In genomic region chr3:85970742-85971598, GRCm38 (mm10) we compare ENCODE assay signal across 8 mouse cellular contexts. TPM values are rescaled to one million over a fixed set of nuclear protein-coding genes. Genes with fewer than 3 reads are reported as not detected.
DNase-seq lines count a peak whose midpoint lies in the region; ATAC-seq and TF ChIP-seq lines count a peak whose summit lies in the region.

TSS of gene Sh3d19 (plus strand) at chr3:85971109.

- TF ChIP-seq CTCF in lung, postnatal 0 days (IDR thresholded peaks at IDR 0.05): 0 out of 2 replicates have a peak, but pooled peaks have one; percentile 5

- peak within 1 kb of the TSS; percentile 86 for H3K4me3 ChIP-seq in hindbrain, embryonic 12.5 days
- H3K4me3 ChIP-seq in lung, postnatal 0 days (ENCODE audit: low read depth, low read length): peak within 1 kb of the TSS; percentile 76

- no peaks in the 10 kb centered on the region for H3K9me3 ChIP-seq in hindbrain, embryonic 12.5 days (replicated peaks)
- H3K9me3 ChIP-seq in lung, postnatal 0 days (ENCODE audit: low read length): no peaks in the 10 kb centered on the region

- H3K4me2 ChIP-seq in hindbrain, embryonic 12.5 days (replicated peaks): peak within 1 kb of the TSS; percentile 88
- H3K4me2 ChIP-seq in lung, postnatal 0 days (replicated peaks; ENCODE audit: low read depth, low read length): peak within 1 kb of the TSS; percentile 77

- H3K36me3 ChIP-seq in hindbrain, embryonic 12.5 days: no peaks in the 10 kb centered on the region
- no peaks in the 10 kb centered on the region for H3K36me3 ChIP-seq in lung, postnatal 0 days (ENCODE audit: insufficient read depth, low read length)

- H3K27ac ChIP-seq in hindbrain, embryonic 12.5 days: peak within 1 kb of the TSS; percentile 60; the same call in 1 of the 2 replicates
- peak within 1 kb of the TSS; percentile 79 for H3K27ac ChIP-seq in lung, postnatal 0 days (ENCODE audit: low read length)

- WGBS in hindbrain, embryonic 12.5 days: under 1% methylated on average over 48 of the region's 73 CpGs
- 1% methylated on average over 47 of the region's 73 CpGs for WGBS in lung, postnatal 0 days

- ATAC-seq in hindbrain, embryonic 12.5 days (ENCODE audit: low FRiP score): peak; percentile 90
- peak; percentile 98 for ATAC-seq in lung, postnatal 0 days
- no peak for ATAC-seq in inflammation-experienced regulatory T-cells, adult 6 months

- peak; percentile 97 for TF ChIP-seq EP300 in lung, postnatal 0 days (IDR thresholded peaks at IDR 0.05)

- DNase-seq in adrenal gland, adult (ENCODE audit: inconsistent age in 2 of 2, low spot score in 1 of 2): peak; percentile 84 to 93
- peak; percentile 64 to 73 for DNase-seq in cerebellum, postnatal 36 days
- DNase-seq in frontal cortex, postnatal 36 days (ENCODE audit: low spot score in 2 of 2): peak; percentile 57
- DNase-seq in layer of hippocampus, postnatal 25 days (ENCODE audit: extremely low spot score in 1 of 2, low spot score in 1 of 2): peak; percentile 40 to 57
- DNase-seq in lung, postnatal 0 days (ENCODE audit: low spot score): peak; percentile 98
- peak; percentile 63 for DNase-seq in retina, embryonic 14.5 days (ENCODE audit: low spot score)

- peaks cover 7% of the 10 kb centered on the region for H3K4me1 ChIP-seq in hindbrain, embryonic 12.5 days
- peaks cover 9% of the 10 kb centered on the region; the same call in 1 of the 2 replicates for H3K4me1 ChIP-seq in lung, postnatal 0 days (ENCODE audit: insufficient read depth, low read depth, low read length)

- peak within 1 kb of the TSS; percentile 91 for H3K9ac ChIP-seq in hindbrain, embryonic 12.5 days
- H3K9ac ChIP-seq in lung, postnatal 0 days (replicated peaks; ENCODE audit: low read depth): peak within 1 kb of the TSS; percentile 57

- no peaks in the 10 kb centered on the region; the same call in 1 of the 2 replicates for H3K27me3 ChIP-seq in hindbrain, embryonic 12.5 days
- H3K27me3 ChIP-seq in lung, postnatal 0 days (replicated peaks; ENCODE audit: insufficient read depth, low read length): no peaks in the 10 kb centered on the region

RNA-seq across cellular contexts. Expression of gene Sh3d19, which starts in this region (rescaled TPM):
- 13.9 and 15.4 TPM in 2 replicates for polyA plus RNA-seq in hindbrain, embryonic 12.5 days (2016; fragmentation: Nextera tagmentation; extraction: Ambion mirVana)
- 10 to 100 TPM; 22.6 to 26.3 TPM for total RNA-seq in layer of hippocampus, postnatal 25 days (2021)
- 28.3 and 33.0 TPM in 2 replicates for polyA plus RNA-seq in lung, postnatal 0 days (2015; fragmentation: Nextera tagmentation; extraction: Ambion mirVana)
- 1 to 10 TPM; 2.0 to 4.1 (median 2.7) TPM for polyA plus RNA-seq in inflammation-experienced regulatory T-cells, adult 6 months (2017; shearing (Covaris generic))
